Mouse (Mus musculus): Measurements from ENCODE around the gene Mettl14. TPM values are rescaled to one million over a fixed set of nuclear protein-coding genes. Genes with fewer than 3 reads are reported as not detected.

Gene Mettl14
- polyA plus RNA-seq, 1 experiment from 2014 or later: 30.6 TPM

DNA sequence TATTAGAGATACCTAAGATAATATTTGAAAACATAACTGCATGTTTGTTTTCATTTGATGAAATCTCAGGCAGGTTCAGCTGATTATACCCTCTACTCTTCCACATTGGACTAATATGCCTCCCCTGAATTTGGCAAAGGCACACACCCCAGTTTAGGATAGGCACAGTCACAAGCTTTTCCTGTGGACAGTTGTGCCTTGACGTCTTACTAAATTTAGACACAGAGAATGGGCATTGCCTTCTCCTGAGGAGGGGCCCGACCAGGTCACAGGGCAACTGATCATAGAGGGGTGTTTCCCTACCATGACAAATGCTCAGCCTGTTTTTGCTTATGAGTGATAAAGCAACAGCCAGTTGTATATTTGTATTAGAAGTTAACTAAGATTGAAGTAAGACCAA, 34.4 kb downstream of the Mettl14 start:
- H3K36me3 ChIP-seq: no peaks in the 10 kb centered on the region
- H3K9me3 ChIP-seq (replicated peaks): no peaks in the 10 kb centered on the region
- WGBS: 83% methylated on average over 2 of the region's 2 CpGs
- no peak overlapping the region for H3K27ac ChIP-seq
- H3K4me3 ChIP-seq: no peak overlapping the region
- no peaks in the 10 kb centered on the region for H3K4me1 ChIP-seq
- no peak for DNase-seq (ENCODE audit: low spot score)
- H3K27me3 ChIP-seq (ENCODE audit: low read depth, poor library complexity, severe bottlenecking): no peaks in the 10 kb centered on the region

DNA sequence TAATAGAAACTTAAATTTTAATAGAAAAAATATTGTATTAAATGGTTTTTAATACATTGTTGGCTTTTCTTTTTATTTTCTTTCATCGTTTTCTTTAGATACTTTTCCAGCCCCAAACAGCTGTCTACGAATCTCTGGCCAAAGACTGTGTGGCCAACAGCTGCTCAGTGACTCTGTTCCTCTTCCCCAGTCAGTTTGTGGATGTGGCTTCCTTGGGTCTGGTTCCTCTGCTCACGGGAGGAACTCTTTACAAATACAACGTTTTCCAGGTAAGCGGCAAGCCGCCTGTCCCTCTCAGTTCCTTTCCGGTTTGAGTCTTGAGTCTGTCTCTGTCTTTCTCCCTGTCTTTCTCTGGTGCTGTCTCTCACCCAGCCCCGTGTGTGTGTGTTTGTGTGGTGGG, 35.3 kb downstream of the Mettl14 start:
- Histone ChIP-seq H3K4me3 (no peak overlapping the region), H3K4me1 (no peaks in the 10 kb centered on the region), H3K27me3 (ENCODE audit: low read depth, poor library complexity, severe bottlenecking) (no peaks in the 10 kb centered on the region), H3K27ac (no peak overlapping the region), H3K9me3 (replicated peaks) (no peaks in the 10 kb centered on the region), H3K36me3 (no peaks in the 10 kb centered on the region)
- WGBS: 83% methylated on average over 8 of the region's 8 CpGs
- DNase-seq (ENCODE audit: low spot score): no peak

DNA sequence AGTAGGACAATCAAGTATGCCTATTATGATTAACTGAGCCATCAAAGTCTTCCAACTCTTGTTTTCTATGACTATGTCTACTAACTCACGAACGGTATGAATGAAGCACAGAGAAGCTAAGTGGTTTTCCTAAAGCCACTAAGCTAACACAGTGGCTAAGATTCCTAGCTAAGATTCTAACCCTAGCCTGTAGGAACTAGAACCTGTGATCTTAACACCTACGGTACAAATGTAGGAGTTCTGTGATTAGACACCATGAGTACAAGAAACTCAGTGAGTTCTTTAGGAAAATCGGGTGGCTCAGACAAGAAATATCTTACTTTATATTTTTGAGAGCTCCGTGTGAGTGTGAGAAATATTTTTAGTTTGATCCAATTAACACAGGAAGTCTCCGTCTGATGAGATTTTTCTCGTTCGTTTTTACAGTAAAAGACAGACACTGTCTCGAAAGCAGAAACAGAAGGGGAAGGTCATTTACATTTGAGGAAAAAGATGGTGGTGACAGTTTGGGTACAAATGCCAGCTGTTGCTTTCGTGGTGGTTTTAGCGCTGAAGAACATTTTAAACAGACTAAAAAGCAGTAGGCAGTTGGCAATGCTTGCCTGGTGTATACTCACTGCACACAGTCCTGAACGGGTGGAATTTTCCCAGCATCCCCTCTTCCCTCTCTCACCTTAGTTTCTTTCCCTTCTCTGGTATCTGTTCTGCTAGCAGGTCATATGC, 37.7 kb downstream of the Mettl14 start:
- Histone ChIP-seq H3K4me3 (no peak overlapping the region), H3K27me3 (ENCODE audit: low read depth, poor library complexity, severe bottlenecking) (no peaks in the 10 kb centered on the region), H3K9me3 (replicated peaks) (no peaks in the 10 kb centered on the region), H3K4me1 (peaks cover 3% of the 10 kb centered on the region; the same call in 1 of the 2 replicates), H3K27ac (no peak overlapping the region), H3K36me3 (no peaks in the 10 kb centered on the region)
- DNase-seq (ENCODE audit: low spot score): no peak
- WGBS: 92% methylated on average over 12 of the region's 12 CpGs

DNA sequence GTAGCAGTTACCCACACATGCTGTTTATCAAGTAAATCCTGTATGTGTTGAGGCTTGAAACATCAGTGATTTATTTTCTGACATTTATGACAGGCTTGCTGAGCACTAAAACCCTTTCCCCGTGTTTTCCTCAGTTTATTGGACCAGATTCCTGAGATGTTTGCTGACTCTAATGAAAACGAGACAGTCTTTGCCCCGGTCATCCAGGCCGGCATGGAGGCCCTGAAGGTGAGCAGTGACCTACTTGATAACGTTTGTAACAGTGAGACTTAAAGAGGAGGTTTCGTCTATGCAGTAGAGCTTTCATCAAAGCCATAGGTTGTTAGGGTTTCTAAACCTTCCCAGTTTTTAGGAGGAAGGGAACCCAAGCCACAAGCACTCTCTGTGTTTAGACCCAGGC, 42.2 kb downstream of the Mettl14 start:
- no peak for DNase-seq (ENCODE audit: low spot score)
- Histone ChIP-seq H3K36me3 (no peaks in the 10 kb centered on the region), H3K9me3 (replicated peaks) (no peaks in the 10 kb centered on the region), H3K27me3 (ENCODE audit: low read depth, poor library complexity, severe bottlenecking) (no peaks in the 10 kb centered on the region), H3K27ac (no peak overlapping the region), H3K4me1 (peaks cover 3% of the 10 kb centered on the region; the same call in 1 of the 2 replicates), H3K4me3 (no peak overlapping the region)
- WGBS: 44% methylated on average over 6 of the region's 6 CpGs

DNA sequence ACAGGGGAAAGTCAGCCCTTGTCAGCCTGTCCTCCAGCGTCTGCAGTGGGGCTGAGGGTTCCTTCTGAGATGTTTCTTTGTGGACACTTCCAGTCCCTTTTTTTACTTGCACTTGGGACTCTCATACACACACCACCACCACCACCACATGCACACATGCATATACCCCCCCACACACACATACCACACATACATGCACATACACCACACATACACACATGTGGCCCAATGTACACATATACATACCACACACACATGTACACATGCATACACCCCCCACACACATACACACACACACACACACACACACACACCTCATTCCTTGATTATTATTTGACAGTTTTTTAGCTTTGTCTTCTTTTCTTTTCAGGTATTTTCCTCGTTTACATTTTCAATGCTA, 44.9 kb downstream of the Mettl14 start:
- H3K36me3 ChIP-seq: no peaks in the 10 kb centered on the region
- no peak for DNase-seq (ENCODE audit: low spot score)

DNA sequence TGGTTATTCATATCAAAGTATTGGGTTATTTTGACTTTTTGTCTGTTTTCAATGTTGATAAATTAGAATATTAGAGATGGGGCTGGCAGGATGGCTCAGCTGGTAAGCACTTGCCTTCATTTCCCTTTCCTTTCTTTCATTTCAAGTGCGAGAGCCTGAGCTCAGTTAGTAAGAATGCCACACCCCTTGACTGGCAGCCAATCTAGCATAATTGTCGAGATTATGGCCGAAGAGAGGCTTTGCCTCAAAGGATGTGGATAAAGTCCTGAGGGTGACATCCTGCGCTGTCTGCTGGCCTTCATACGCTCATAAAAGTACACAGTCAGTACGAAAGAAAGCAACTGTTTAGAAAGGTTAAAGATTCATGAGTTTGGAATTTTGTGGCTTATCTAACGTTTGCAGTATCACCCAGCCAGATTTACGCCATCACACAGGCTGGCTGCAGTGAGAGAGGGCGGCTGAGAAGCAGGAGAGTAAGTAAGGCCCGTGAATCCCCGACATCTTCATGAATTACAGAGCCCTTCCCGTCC, 47.2 kb downstream of the Mettl14 start:
- H3K4me3 ChIP-seq: no peak overlapping the region
- H3K4me1 ChIP-seq: peaks cover 6% of the 10 kb centered on the region
- 76% methylated on average over 12 of the region's 12 CpGs for WGBS
- DNase-seq (ENCODE audit: low spot score): no peak
- no peaks in the 10 kb centered on the region for H3K27me3 ChIP-seq (ENCODE audit: low read depth, poor library complexity, severe bottlenecking)
- no peaks in the 10 kb centered on the region for H3K36me3 ChIP-seq
- no peak overlapping the region for H3K27ac ChIP-seq
- no peaks in the 10 kb centered on the region for H3K9me3 ChIP-seq (replicated peaks)

More for the DNA sequence above, 44.9 kb downstream of the Mettl14 start:
- no peak overlapping the region for H3K27ac ChIP-seq
- peaks cover 5% of the 10 kb centered on the region; the same call in 1 of the 2 replicates for H3K4me1 ChIP-seq
- H3K9me3 ChIP-seq (replicated peaks): no peaks in the 10 kb centered on the region
- H3K27me3 ChIP-seq (ENCODE audit: low read depth, poor library complexity, severe bottlenecking): no peaks in the 10 kb centered on the region
- WGBS: 93% methylated on average over 2 of the region's 2 CpGs
- no peak overlapping the region for H3K4me3 ChIP-seq

DNA sequence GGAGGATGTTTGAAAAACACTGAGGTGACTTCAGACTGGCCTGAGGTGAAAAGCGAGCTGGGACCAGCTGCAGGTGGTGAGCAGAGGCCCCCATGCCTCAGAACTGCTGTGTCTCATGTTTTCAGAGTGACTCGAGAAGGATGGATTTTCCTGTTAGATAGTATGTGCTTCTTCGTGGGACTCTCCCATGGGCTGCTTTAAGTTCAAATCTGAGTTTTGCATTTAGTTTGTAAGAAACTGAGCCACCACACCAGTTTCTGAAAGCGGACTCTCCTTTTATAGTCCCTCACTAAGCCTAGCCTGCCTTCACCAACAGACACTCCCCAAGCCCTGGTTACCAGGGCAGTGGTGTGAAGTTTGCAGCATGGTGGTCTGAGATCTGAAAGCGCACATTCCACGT, 48.1 kb downstream of the Mettl14 start:
- WGBS: 75% methylated on average over 6 of the region's 6 CpGs
- no peak overlapping the region for H3K27ac ChIP-seq
- H3K9me3 ChIP-seq (replicated peaks): no peaks in the 10 kb centered on the region
- H3K36me3 ChIP-seq: no peaks in the 10 kb centered on the region
- peaks cover 9% of the 10 kb centered on the region for H3K4me1 ChIP-seq
- no peak for DNase-seq (ENCODE audit: low spot score)
- no peak overlapping the region for H3K4me3 ChIP-seq
- no peaks in the 10 kb centered on the region for H3K27me3 ChIP-seq (ENCODE audit: low read depth, poor library complexity, severe bottlenecking)

DNA sequence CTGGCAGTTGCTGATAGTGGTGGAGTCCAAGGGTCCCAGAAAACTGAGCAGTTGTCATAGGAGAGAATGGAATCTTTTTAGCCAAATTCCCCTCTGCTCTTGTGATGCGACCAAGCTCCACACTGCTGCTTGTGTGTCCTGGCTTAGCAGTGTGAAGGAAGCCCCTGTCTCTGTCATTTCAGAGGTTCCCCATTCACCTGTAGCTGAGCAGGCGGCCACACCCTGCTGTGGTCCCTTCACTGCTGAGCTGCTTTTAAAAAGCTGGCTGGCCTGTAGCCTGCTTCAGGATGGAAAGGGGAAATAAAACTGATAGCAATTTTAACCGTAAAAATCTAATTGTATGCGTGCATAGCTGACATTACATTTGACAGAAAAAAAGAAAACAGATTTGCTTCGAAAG, 49.0 kb downstream of the Mettl14 start:
- no peak overlapping the region for H3K4me3 ChIP-seq
- H3K9me3 ChIP-seq (replicated peaks): no peaks in the 10 kb centered on the region
- H3K27me3 ChIP-seq (ENCODE audit: low read depth, poor library complexity, severe bottlenecking): no peaks in the 10 kb centered on the region
- H3K27ac ChIP-seq: no peak overlapping the region
- peaks cover 9% of the 10 kb centered on the region for H3K4me1 ChIP-seq
- WGBS: 80% methylated on average over 5 of the region's 5 CpGs
- DNase-seq (ENCODE audit: low spot score): no peak
- no peaks in the 10 kb centered on the region for H3K36me3 ChIP-seq

DNA sequence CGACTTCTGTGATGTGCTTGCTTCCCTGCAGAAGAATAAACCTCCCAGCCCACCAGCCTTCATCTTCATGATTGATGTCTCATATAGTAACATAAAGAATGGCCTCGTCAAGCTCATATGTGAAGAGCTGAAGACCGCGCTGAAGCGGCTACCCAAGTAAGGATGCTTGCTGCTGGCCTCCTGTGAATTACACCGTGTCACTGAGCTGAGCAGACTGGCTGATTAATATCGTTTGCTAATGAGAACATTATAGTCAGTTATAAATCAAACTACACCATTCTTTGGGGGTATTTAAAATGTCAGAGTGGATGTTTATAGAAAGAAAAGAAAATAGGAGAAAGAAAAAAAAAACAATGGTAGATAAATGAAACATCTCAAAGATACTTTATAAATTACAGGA, 49.5 kb downstream of the Mettl14 start:
- Histone ChIP-seq H3K27me3 (ENCODE audit: low read depth, poor library complexity, severe bottlenecking) (no peaks in the 10 kb centered on the region), H3K27ac (no peak overlapping the region), H3K4me3 (no peak overlapping the region), H3K4me1 (peaks cover 9% of the 10 kb centered on the region), H3K36me3 (no peaks in the 10 kb centered on the region), H3K9me3 (replicated peaks) (no peaks in the 10 kb centered on the region)
- no peak for DNase-seq (ENCODE audit: low spot score)
- WGBS: 67% methylated on average over 7 of the region's 7 CpGs

DNA sequence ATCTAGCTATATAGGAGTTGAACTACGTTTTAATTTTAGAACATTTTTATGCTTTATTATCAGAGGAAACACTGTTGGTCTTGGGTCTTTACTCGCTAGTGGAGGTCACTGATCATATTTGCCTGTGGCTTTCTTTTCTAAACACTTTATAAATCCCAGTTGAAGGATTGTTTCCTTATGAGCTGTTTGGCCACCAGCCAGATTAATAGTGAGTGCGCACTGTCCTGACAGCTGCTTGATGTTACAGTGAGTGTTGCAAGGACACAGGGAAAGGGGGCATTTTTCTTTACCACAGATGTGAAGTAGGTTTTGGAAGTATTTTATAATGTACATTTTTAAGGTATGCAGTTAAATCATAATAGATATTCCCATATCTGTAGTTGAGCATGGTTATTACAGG, 50.4 kb downstream of the Mettl14 start:
- H3K27me3 ChIP-seq (ENCODE audit: low read depth, poor library complexity, severe bottlenecking): no peaks in the 10 kb centered on the region
- no peak overlapping the region for H3K27ac ChIP-seq
- peaks cover 9% of the 10 kb centered on the region for H3K4me1 ChIP-seq
- H3K36me3 ChIP-seq: no peaks in the 10 kb centered on the region
- no peak for DNase-seq (ENCODE audit: low spot score)
- 70% methylated on average over 3 of the region's 3 CpGs for WGBS
- no peaks in the 10 kb centered on the region for H3K9me3 ChIP-seq (replicated peaks)
- no peak overlapping the region for H3K4me3 ChIP-seq

DNA sequence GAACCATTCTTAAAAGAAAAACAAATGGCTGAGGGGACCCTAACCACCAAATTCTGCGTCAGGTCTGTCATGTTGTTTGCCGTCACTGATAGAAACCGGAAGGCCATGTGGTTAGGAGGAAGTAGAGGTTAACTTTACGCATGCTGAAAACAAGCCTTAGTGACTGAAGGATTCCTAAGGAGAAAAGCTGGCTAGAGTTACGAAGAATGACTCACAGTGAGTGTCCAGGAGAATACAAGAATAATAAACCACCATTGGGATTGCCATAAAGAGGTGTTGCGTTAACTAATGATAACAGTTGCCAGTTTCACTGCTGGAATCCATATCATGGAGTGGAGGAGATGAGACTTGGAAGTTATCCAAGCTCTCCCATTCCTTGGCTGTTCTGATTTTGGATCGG, 51.0 kb downstream of the Mettl14 start:
- no peak for DNase-seq (ENCODE audit: low spot score)
- 86% methylated on average over 7 of the region's 7 CpGs for WGBS

DNA sequence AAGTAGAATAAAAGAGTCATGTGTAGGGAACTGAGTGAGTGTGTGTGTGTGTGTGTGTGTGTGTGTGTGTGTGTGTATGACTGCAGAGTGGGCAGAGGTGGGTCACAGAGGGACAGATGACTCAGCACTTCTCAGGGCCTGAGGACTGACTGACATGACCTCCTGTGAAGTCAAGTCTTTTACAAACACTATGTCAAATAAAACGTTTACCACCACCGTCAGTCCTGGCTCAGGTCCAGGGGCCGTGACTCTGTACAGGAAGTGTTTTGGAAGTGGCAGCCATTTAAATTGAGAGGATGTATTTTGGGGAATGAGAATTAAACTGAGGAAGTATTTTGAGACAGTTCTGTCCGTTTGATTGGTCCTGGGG, 52.9 kb downstream of the Mettl14 start:
- Histone ChIP-seq H3K27me3 (ENCODE audit: low read depth, poor library complexity, severe bottlenecking) (no peaks in the 10 kb centered on the region), H3K9me3 (replicated peaks) (no peaks in the 10 kb centered on the region), H3K27ac (no peak overlapping the region), H3K4me1 (peaks cover 9% of the 10 kb centered on the region), H3K4me3 (no peak overlapping the region), H3K36me3 (no peaks in the 10 kb centered on the region)
- 45% methylated on average over 4 of the region's 4 CpGs for WGBS
- DNase-seq (ENCODE audit: low spot score): no peak

More for the DNA sequence above, 51.0 kb downstream of the Mettl14 start:
- no peaks in the 10 kb centered on the region for H3K9me3 ChIP-seq (replicated peaks)
- no peaks in the 10 kb centered on the region for H3K36me3 ChIP-seq
- H3K4me3 ChIP-seq: no peak overlapping the region
- peaks cover 9% of the 10 kb centered on the region for H3K4me1 ChIP-seq
- H3K27me3 ChIP-seq (ENCODE audit: low read depth, poor library complexity, severe bottlenecking): no peaks in the 10 kb centered on the region
- no peak overlapping the region for H3K27ac ChIP-seq

DNA sequence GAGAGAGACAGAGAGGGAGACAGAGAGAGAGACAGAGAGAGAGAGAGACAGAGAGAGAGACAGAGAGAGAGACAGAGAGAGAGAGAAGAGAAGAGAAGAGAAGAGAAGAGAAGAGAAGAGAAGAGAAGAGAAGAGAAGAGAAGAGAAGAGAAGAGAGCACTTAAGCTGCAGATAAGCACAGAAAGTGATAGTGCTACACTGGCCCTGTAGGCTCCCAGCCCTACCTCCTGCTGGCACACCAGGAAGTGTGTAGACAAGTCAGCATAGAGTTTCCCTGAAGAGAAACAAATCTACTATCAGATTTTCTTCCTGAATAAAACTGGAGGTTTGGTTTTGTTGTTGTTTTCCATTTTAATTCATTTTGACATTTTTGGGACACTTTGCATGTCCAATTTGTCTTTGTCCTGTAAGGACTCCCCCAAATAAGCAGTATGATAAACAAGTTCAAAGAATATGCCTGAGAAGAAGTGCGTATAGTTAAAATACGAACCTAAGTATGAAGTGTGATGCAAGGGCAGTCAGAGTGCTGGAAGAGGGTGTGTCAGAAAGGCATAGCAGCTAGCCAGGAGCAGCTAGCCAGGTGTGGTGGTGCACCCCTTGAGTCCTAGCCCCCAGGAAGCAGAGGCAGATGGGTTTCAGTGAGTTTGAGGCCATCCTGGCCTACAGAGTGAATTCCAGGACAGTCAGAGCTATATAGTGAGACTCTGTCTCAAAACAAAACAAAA, 53.4 kb downstream of the Mettl14 start:
- Histone ChIP-seq H3K27ac (no peak overlapping the region), H3K4me1 (peaks cover 9% of the 10 kb centered on the region; the same call in 1 of the 2 replicates), H3K27me3 (ENCODE audit: low read depth, poor library complexity, severe bottlenecking) (no peaks in the 10 kb centered on the region), H3K4me3 (no peak overlapping the region), H3K36me3 (no peaks in the 10 kb centered on the region), H3K9me3 (replicated peaks) (no peaks in the 10 kb centered on the region)
- no peak for DNase-seq (ENCODE audit: low spot score)
- WGBS: 87% methylated on average over 2 of the region's 2 CpGs

Data from limb, embryonic 10.5 days (tissue).